Mouse (Mus musculus): ENCODE data around the gene Rbm20. TPM values are rescaled to one million over a fixed set of nuclear protein-coding genes. Genes with fewer than 3 reads are reported as not detected.

Gene Rbm20
- polyA plus RNA-seq, 2 experiments = 0.04 to 0.18 TPM

- 74% methylated on average over 17 of the region's 17 CpGs for WGBS (ENCODE audit: insufficient replicate concordance)
- ATAC-seq (ENCODE audit: insufficient read depth) = no peak
- DNase-seq (ENCODE audit: low read depth in 3 of 3, low spot score in 3 of 3) = no peak
- no peak for TF ChIP-seq CTCF (IDR thresholded peaks at IDR 0.05; ENCODE audit: low read depth)
- TF ChIP-seq EP300 (IDR thresholded peaks at IDR 0.05; ENCODE audit: low read depth) = no peak
- no peaks in the 10 kb centered on the region for H3K36me3 ChIP-seq (replicated peaks; ENCODE audit: control insufficient read depth, insufficient read depth, low read depth)
- peaks cover 4% of the 10 kb centered on the region; the same call in 1 of the 2 replicates for H3K9me3 ChIP-seq (ENCODE audit: control insufficient read depth, low read length)
- H3K4me3 ChIP-seq (ENCODE audit: insufficient read depth in 1 of 2, low read depth in 2 of 2, low read length in 2 of 2) = no peak overlapping the region
- H3K9ac ChIP-seq (replicated peaks) = no peak overlapping the region
- no peak overlapping the region for H3K27ac ChIP-seq
- H3K4me1 ChIP-seq (replicated peaks; ENCODE audit: control insufficient read depth in 2 of 2, insufficient read depth in 2 of 2, low read length in 1 of 2) = no peaks in the 10 kb centered on the region; a peak in 1 of 4 replicates
- no peak overlapping the region for H3K4me2 ChIP-seq (ENCODE audit: low read depth)
- H3K27me3 ChIP-seq (ENCODE audit: control insufficient read depth, insufficient read depth, low read length) = no peaks in the 10 kb centered on the region
These were observed 80.5 kb downstream of the Rbm20 start for GRCm38 (mm10) chr19:53757432-53758109.

- WGBS (ENCODE audit: insufficient replicate concordance) = 57% methylated on average over 2 of the region's 2 CpGs
- DNase-seq (ENCODE audit: low read depth in 3 of 3, low spot score in 3 of 3) = no peak
These were observed 81.8 kb downstream of the Rbm20 start for GRCm38 (mm10) chr19:53758881-53759418.

DNA sequence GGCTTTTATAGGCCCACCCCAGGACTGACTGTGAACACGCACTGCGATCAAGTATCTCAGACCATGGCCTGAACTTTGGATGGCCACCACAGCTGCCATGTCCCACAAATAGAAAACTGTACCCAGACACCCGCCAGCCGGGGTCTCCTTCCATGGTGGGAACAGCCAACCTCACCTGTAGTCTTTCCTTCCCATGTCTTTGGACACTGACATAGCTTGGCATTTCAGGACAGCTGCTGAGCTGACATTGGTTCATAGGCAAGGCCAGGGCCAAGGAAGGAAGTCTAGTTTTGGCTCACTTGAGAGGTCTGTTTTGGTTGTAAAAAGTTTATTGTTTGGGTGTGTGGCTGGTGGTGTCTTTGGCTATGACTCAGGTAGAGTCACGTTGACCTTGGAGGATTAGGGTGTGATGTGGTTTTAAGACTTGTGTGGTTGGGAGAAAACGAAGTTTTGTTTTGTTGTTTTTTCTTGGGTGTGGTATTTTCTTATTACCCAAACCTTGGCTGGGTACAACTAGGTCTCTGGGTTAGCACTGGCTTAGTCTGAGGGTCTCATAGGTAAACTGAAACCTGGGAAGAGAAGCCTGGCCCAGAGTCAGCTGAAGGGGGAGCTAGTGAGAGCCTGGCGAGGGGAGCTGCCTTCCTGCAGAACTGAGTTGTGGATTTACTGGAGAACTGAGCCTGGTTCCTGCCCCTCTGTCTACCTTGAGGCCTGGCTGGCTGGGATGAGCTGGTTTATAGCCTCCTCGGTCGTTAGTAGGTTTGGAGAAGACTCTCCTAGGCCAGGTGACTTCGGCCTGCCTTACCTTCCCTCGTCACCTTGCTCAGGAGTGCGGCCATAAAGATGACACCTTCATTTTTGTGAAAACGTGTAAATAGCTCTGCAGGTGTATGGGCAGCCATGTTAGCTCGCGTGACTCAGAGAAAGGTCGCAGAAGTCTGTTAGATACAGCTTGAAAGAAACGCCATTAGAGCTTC, 83.3 kb downstream of the Rbm20 start:
- H3K36me3 ChIP-seq (replicated peaks; ENCODE audit: control insufficient read depth, insufficient read depth, low read depth) = no peaks in the 10 kb centered on the region
- H3K9ac ChIP-seq (replicated peaks) = no peak overlapping the region
- H3K27ac ChIP-seq = no peak overlapping the region
- ATAC-seq (ENCODE audit: insufficient read depth) (no peak), DNase-seq (ENCODE audit: low read depth in 3 of 3, low spot score in 3 of 3) (no peak)
- no peak overlapping the region for H3K4me3 ChIP-seq (ENCODE audit: insufficient read depth in 1 of 2, low read depth in 2 of 2, low read length in 2 of 2)
- H3K4me1 ChIP-seq (replicated peaks; ENCODE audit: control insufficient read depth in 2 of 2, insufficient read depth in 2 of 2, low read length in 1 of 2) = no peaks in the 10 kb centered on the region
- WGBS (ENCODE audit: insufficient replicate concordance) = 65% methylated on average over 17 of the region's 17 CpGs
- H3K27me3 ChIP-seq (ENCODE audit: control insufficient read depth, insufficient read depth, low read length) = no peaks in the 10 kb centered on the region
- TF ChIP-seq CTCF (IDR thresholded peaks at IDR 0.05; ENCODE audit: low read depth) (peak; percentile 40), EP300 (IDR thresholded peaks at IDR 0.05; ENCODE audit: low read depth) (no peak)
- peaks cover 4% of the 10 kb centered on the region; the same call in 1 of the 2 replicates for H3K9me3 ChIP-seq (ENCODE audit: control insufficient read depth, low read length)
- H3K4me2 ChIP-seq (ENCODE audit: low read depth) = no peak overlapping the region

More at GRCm38 (mm10) chr19:53758881-53759418, 81.8 kb downstream of the Rbm20 start:
- no peak overlapping the region for H3K4me3 ChIP-seq (ENCODE audit: insufficient read depth in 1 of 2, low read depth in 2 of 2, low read length in 2 of 2)
- H3K36me3 ChIP-seq (replicated peaks; ENCODE audit: control insufficient read depth, insufficient read depth, low read depth) = no peaks in the 10 kb centered on the region
- TF ChIP-seq CTCF (IDR thresholded peaks at IDR 0.05; ENCODE audit: low read depth) = no peak
- no peak for TF ChIP-seq EP300 (IDR thresholded peaks at IDR 0.05; ENCODE audit: low read depth)
- H3K4me2 ChIP-seq (ENCODE audit: low read depth) = no peak overlapping the region
- H3K9ac ChIP-seq (replicated peaks) = no peak overlapping the region
- no peaks in the 10 kb centered on the region for H3K27me3 ChIP-seq (ENCODE audit: control insufficient read depth, insufficient read depth, low read length)
- H3K9me3 ChIP-seq (ENCODE audit: control insufficient read depth, low read length) = peaks cover 4% of the 10 kb centered on the region; the same call in 1 of the 2 replicates
- no peak for ATAC-seq (ENCODE audit: insufficient read depth)
- H3K27ac ChIP-seq = no peak overlapping the region
- no peaks in the 10 kb centered on the region; a peak in 1 of 4 replicates for H3K4me1 ChIP-seq (replicated peaks; ENCODE audit: control insufficient read depth in 2 of 2, insufficient read depth in 2 of 2, low read length in 1 of 2)

- no peaks in the 10 kb centered on the region for H3K9me3 ChIP-seq (ENCODE audit: control insufficient read depth, low read length)
- H3K9ac ChIP-seq (replicated peaks) = no peak overlapping the region
- 44% methylated on average over 8 of the region's 8 CpGs for WGBS (ENCODE audit: insufficient replicate concordance)
- no peaks in the 10 kb centered on the region for H3K36me3 ChIP-seq (replicated peaks; ENCODE audit: control insufficient read depth, insufficient read depth, low read depth)
- no peak overlapping the region for H3K27ac ChIP-seq
- TF ChIP-seq CTCF (IDR thresholded peaks at IDR 0.05; ENCODE audit: low read depth) = peak; percentile 67
- TF ChIP-seq EP300 (IDR thresholded peaks at IDR 0.05; ENCODE audit: low read depth) = no peak
- H3K27me3 ChIP-seq (ENCODE audit: control insufficient read depth, insufficient read depth, low read length) = no peaks in the 10 kb centered on the region
- H3K4me1 ChIP-seq (replicated peaks; ENCODE audit: control insufficient read depth in 2 of 2, insufficient read depth in 2 of 2, low read length in 1 of 2) = no peaks in the 10 kb centered on the region
- no peak overlapping the region for H3K4me3 ChIP-seq (ENCODE audit: insufficient read depth in 1 of 2, low read depth in 2 of 2, low read length in 2 of 2)
- DNase-seq (ENCODE audit: low read depth in 3 of 3, low spot score in 3 of 3) (no peak), ATAC-seq (ENCODE audit: insufficient read depth) (no peak)
- no peak overlapping the region for H3K4me2 ChIP-seq (ENCODE audit: low read depth)
These were observed 85.8 kb downstream of the Rbm20 start for GRCm38 (mm10) chr19:53762749-53763438.
